Mouse (Mus musculus): Measurements from ENCODE around the gene Crtc3.

GRCm38 (mm10) chr7:80604908-80605556 lies 83.6 kb downstream of the Crtc3 start:
- TF ChIP-seq CTCF (IDR thresholded peaks at IDR 0.05 in 2 of 3, conservative IDR thresholded peaks at IDR 0.05 in 1 of 3; ENCODE audit: control insufficient read depth in 1 of 3, insufficient read depth in 1 of 3, low read depth in 2 of 3, low read length in 3 of 3, poor library complexity in 1 of 3, severe bottlenecking in 1 of 3) (no peak), USF1 (IDR thresholded peaks at IDR 0.05; ENCODE audit: low read depth, low read length) (no peak), POLR2A (IDR thresholded peaks at IDR 0.05; ENCODE audit: control insufficient read depth in 1 of 2, insufficient read depth in 1 of 2, low read depth in 1 of 2, low read length in 2 of 2, poor library complexity in 1 of 2) (no peak), USF2 (IDR thresholded peaks at IDR 0.05; ENCODE audit: borderline replicate concordance in 1 of 2, insufficient read depth in 1 of 2, low read depth in 1 of 2, low read length in 2 of 2) (no peak), SIN3A (IDR thresholded peaks at IDR 0.05; ENCODE audit: low read length) (no peak), ZC3H11A (IDR thresholded peaks at IDR 0.05; ENCODE audit: low read depth, low read length) (no peak), MAFK (IDR thresholded peaks at IDR 0.05; ENCODE audit: borderline replicate concordance, low read depth, low read length) (no peak), KAT2A (conservative IDR thresholded peaks at IDR 0.05; ENCODE audit: low read depth, low read length) (no peak), MAX (IDR thresholded peaks at IDR 0.05; ENCODE audit: low read length) (no peak), EP300 (IDR thresholded peaks at IDR 0.05; ENCODE audit: low read depth in 1 of 2, low read length in 2 of 2) (no peak), MXI1 (IDR thresholded peaks at IDR 0.05; ENCODE audit: low read depth, low read length) (no peak), HCFC1 (IDR thresholded peaks at IDR 0.05; ENCODE audit: low read depth, low read length) (no peak)
